Mouse (Mus musculus) liver, embryonic 16.5 days (tissue): ENCODE results near the gene Dglucy. TPM values are rescaled to one million over a fixed set of nuclear protein-coding genes. Genes with fewer than 3 reads are reported as not detected.
A peak's percentile ranks its signal among the peaks of the same experiment; 100 is the strongest.

ENCODE experiments used
- ATAC-seq: fragments of 200-750 bp; cut with Nextera tagmentation; 2 replicates; pipeline ENCODE4 v1.8.0; 2017; ENCODE audit warnings: low read depth, mild to moderate bottlenecking, moderate number of reproducible peaks, moderate library complexity
- H3K27ac ChIP-seq: fragments of 300-500 bp; sonication (generic); 2 replicates; pipeline ENCODE4 v1.5.1; 2014; ENCODE audit warnings: mild to moderate bottlenecking, low read length
- H3K27me3 ChIP-seq: fragments of 300-500 bp; sonication (generic); 2 replicates; pipeline ENCODE4 v1.6.1; 2014; ENCODE audit warnings: low read depth, low read length, mixed read lengths; ENCODE audit not compliant: control insufficient read depth, insufficient read depth
- H3K36me3 ChIP-seq: fragments of 300-500 bp; sonication (generic); 2 replicates; pipeline ENCODE4 v1.6.1; 2014; ENCODE audit warnings: mild to moderate bottlenecking; ENCODE audit not compliant: control insufficient read depth, insufficient read depth
- H3K4me1 ChIP-seq: fragments of 300-500 bp; sonication (generic); 2 replicates; pipeline ENCODE4 v1.6.1; 2014; ENCODE audit warnings: low read depth, low read length, mixed read lengths; ENCODE audit not compliant: control insufficient read depth
- H3K4me2 ChIP-seq: fragments of 300-500 bp; sonication (generic); 2 replicates; pipeline ENCODE4 v1.6.1; 2014; ENCODE audit warnings: low read depth, low read length, mixed read lengths
- H3K4me3 ChIP-seq: fragments of 300-500 bp; sonication (generic); 2 replicates; pipeline ENCODE4 v1.5.1; 2014; ENCODE audit warnings: low read depth, mild to moderate bottlenecking, low read length
- H3K9ac ChIP-seq: fragments of 300-500 bp; sonication (generic); 2 replicates; pipeline ENCODE4 v1.6.1; 2014; ENCODE audit warnings: low read depth, low read length
- H3K9me3 ChIP-seq: fragments of 300-500 bp; sonication (generic); replicated peaks from 2 replicates; pipeline ENCODE4 v1.6.1; 2016; ENCODE audit warnings: low read length; ENCODE audit not compliant: control insufficient read depth
- WGBS: fragments of 180-500 bp; shearing (Covaris S2); extraction: QIAGEN DNeasy Blood & Tissue Kit; methylation state at CpG from one replicate; pipeline ENCODE4 v1.1.7; 2014; ENCODE audit not compliant: insufficient replicate concordance; 5-methylcytosine and 5-hydroxymethylcytosine counted together
- polyA plus RNA-seq: library from polyadenylated mRNA; unstranded; fragments of >200 nt; fragmentation: Nextera tagmentation; extraction: Ambion mirVana; gene quantifications from 2 replicates; pipeline ENCODE4 v1.2.1, GENCODE M21; 2015

The Dglucy gene
- polyA plus RNA-seq, 1 experiment from 2014 or later: 1.1 TPM

DNA sequence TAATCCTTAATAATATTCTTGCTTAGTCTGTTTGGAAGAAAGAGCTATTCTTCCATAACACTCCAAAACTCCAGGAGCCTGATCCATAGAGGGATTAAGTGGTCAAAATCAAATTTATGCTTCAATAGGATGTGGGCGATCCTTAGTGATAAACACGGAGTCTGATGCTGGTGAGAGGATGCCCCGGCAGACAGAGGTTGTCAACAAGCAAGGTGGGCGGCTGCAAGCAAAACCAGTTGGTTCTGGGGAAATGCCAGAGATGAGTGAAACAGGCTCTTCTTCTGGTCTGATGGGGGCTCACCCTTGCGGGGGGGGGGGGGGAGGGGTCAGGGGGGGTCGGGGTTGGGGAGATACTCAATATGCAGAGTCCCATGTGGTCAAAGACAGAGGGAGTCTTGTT is 97.1 kb downstream of the Dglucy start:
- no peak overlapping the region for H3K4me2 ChIP-seq
- no peak overlapping the region for H3K27ac ChIP-seq
- ATAC-seq: no peak
- H3K9ac ChIP-seq: no peak overlapping the region
- H3K36me3 ChIP-seq: no peaks in the 10 kb centered on the region
- H3K9me3 ChIP-seq: no peaks in the 10 kb centered on the region
- WGBS: 57% methylated on average over 5 of the region's 6 CpGs
- H3K4me1 ChIP-seq: no peaks in the 10 kb centered on the region
- no peak overlapping the region for H3K4me3 ChIP-seq
- no peaks in the 10 kb centered on the region for H3K27me3 ChIP-seq

DNA sequence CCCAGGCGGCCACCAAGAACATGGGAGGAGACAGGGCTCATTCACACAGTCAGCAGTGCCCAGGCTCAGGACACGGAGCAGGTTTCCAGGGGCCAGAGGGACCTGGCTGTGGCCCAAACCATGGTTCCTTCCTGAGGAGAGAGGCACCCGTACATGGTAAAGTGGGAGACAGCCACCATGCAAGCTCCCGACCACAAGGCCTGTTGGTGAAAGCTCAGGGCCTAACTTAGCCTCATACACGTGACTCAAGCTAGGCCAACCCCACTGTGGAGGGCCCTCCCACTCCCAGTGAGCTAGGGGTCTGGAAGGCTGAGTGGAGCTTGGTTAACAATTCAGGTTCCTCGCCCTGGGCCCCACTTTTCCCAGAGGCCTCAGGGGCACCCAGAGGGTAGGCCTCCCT is 99.1 kb downstream of the Dglucy start:
- H3K27me3 ChIP-seq: no peaks in the 10 kb centered on the region
- no peak overlapping the region for H3K4me2 ChIP-seq
- H3K4me3 ChIP-seq: no peak overlapping the region
- ATAC-seq: 0 out of 2 replicates have a peak, but pooled peaks have one; percentile 9
- H3K9ac ChIP-seq: no peak overlapping the region
- H3K4me1 ChIP-seq: no peaks in the 10 kb centered on the region
- H3K27ac ChIP-seq: no peak overlapping the region
- no peaks in the 10 kb centered on the region for H3K36me3 ChIP-seq
- 44% methylated on average over 6 of the region's 6 CpGs for WGBS
- H3K9me3 ChIP-seq: no peaks in the 10 kb centered on the region

- Histone ChIP-seq H3K27ac (no peak overlapping the region), H3K27me3 (no peaks in the 10 kb centered on the region), H3K9ac (no peak overlapping the region), H3K4me2 (no peak overlapping the region), H3K9me3 (no peaks in the 10 kb centered on the region), H3K4me1 (no peaks in the 10 kb centered on the region), H3K36me3 (no peaks in the 10 kb centered on the region), H3K4me3 (no peak overlapping the region)
- WGBS: 76% methylated on average over 16 of the region's 16 CpGs
- no peak for ATAC-seq
Measured at GRCm38 (mm10) chr12:100878556-100878955, 99.7 kb downstream of the Dglucy start.

- Histone ChIP-seq H3K36me3 (no peaks in the 10 kb centered on the region), H3K4me1 (no peaks in the 10 kb centered on the region), H3K27ac (no peak overlapping the region), H3K9me3 (no peaks in the 10 kb centered on the region), H3K9ac (no peak overlapping the region), H3K4me2 (no peak overlapping the region), H3K4me3 (no peak overlapping the region), H3K27me3 (peaks cover 2% of the 10 kb centered on the region; the same call in 1 of the 2 replicates)
- no peak for ATAC-seq
- WGBS: 26% methylated on average over 7 of the region's 7 CpGs
Measured at GRCm38 (mm10) chr12:100883168-100883567, 104.3 kb downstream of the Dglucy start.

GRCm38 (mm10) chr12:100885585-100885984 is 106.7 kb downstream of the Dglucy start:
- WGBS: 57% methylated on average over 3 of the region's 3 CpGs

GRCm38 (mm10) chr12:100886877-100887276 is 108.0 kb downstream of the Dglucy start:
- Histone ChIP-seq H3K27me3 (peaks cover 3% of the 10 kb centered on the region; the same call in 1 of the 2 replicates), H3K4me3 (no peak overlapping the region), H3K4me2 (no peak overlapping the region), H3K9ac (no peak overlapping the region), H3K36me3 (no peaks in the 10 kb centered on the region), H3K4me1 (no peaks in the 10 kb centered on the region), H3K9me3 (no peaks in the 10 kb centered on the region), H3K27ac (no peak overlapping the region)
- WGBS: 61% methylated on average over 4 of the region's 4 CpGs
- no peak for ATAC-seq

More at GRCm38 (mm10) chr12:100885585-100885984, 106.7 kb downstream of the Dglucy start:
- no peak overlapping the region for H3K4me3 ChIP-seq
- H3K4me1 ChIP-seq: no peaks in the 10 kb centered on the region
- H3K36me3 ChIP-seq: no peaks in the 10 kb centered on the region
- H3K9ac ChIP-seq: no peak overlapping the region
- H3K9me3 ChIP-seq: no peaks in the 10 kb centered on the region
- no peak for ATAC-seq
- no peak overlapping the region for H3K27ac ChIP-seq
- H3K27me3 ChIP-seq: peaks cover 3% of the 10 kb centered on the region; the same call in 1 of the 2 replicates
- H3K4me2 ChIP-seq: no peak overlapping the region

DNA sequence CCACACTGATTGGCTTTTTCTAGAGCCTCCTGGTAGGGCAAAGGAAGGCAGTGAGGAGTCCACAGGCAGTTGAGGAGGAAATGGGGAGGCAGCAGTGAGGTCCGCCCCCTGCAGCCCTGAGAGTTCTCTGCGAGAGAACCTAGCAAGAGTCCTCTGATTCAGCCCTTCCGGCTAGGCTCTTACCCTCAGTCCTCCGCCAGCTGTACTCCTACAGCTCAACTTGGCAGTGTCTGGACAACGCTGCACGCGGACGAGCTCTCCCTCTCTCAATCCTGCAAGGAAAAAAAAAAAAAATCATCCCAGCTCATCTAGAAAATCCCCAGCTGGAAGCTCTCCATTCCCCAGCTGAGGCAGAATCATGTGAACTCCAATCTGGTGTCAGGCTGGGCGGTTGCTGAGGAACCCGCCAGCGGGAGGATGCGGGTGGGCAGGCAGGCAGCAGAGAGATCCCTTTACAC is 109.0 kb downstream of the Dglucy start:
- Histone ChIP-seq H3K9ac (no peak overlapping the region), H3K27me3 (peaks cover 3% of the 10 kb centered on the region; the same call in 1 of the 2 replicates), H3K36me3 (no peaks in the 10 kb centered on the region), H3K9me3 (no peaks in the 10 kb centered on the region), H3K4me3 (no peak overlapping the region), H3K4me1 (no peaks in the 10 kb centered on the region), H3K4me2 (no peak overlapping the region), H3K27ac (no peak overlapping the region)
- WGBS: 32% methylated on average over 12 of the region's 12 CpGs
- no peak for ATAC-seq

DNA sequence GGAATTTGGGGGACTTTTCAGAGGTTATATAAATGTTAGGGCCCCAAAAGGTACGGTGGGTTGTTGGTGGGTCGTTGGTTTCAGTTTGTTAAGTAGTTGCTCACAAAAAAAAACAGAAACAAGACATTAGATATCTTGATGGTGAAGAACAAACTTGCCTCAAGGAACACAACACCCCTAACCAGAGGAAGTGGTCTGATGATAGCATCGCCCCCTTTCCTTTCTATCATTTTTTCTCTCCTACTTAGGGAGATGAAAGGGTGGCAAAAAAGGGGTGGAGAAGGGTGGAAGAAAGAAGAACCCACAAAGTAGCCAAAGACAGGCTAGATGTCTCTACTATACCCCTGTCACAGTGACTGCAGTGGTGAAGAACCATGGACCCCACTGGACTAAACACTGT is 111.7 kb downstream of the Dglucy start:
- no peaks in the 10 kb centered on the region for H3K9me3 ChIP-seq
- H3K27ac ChIP-seq: no peak overlapping the region
- no peak overlapping the region for H3K4me3 ChIP-seq
- H3K36me3 ChIP-seq: no peaks in the 10 kb centered on the region
- H3K4me1 ChIP-seq: no peaks in the 10 kb centered on the region
- H3K9ac ChIP-seq: no peak overlapping the region
- H3K27me3 ChIP-seq: peaks cover 3% of the 10 kb centered on the region; the same call in 1 of the 2 replicates
- no peak overlapping the region for H3K4me2 ChIP-seq
- WGBS: 45% methylated on average over 3 of the region's 3 CpGs
- no peak for ATAC-seq

- Histone ChIP-seq H3K9ac (no peak overlapping the region), H3K27ac (no peak overlapping the region), H3K4me3 (no peak overlapping the region), H3K27me3 (peaks cover 30% of the 10 kb centered on the region), H3K36me3 (no peaks in the 10 kb centered on the region), H3K4me2 (no peak overlapping the region), H3K9me3 (no peaks in the 10 kb centered on the region), H3K4me1 (no peaks in the 10 kb centered on the region)
- no peak for ATAC-seq
- 6% methylated on average over 2 of the region's 2 CpGs for WGBS
Measured at GRCm38 (mm10) chr12:100895504-100895903, 116.6 kb downstream of the Dglucy start.
